Mouse (Mus musculus): ENCODE results near the gene Grasp.

Grasp gene

GRCm38 (mm10) chr15:101224006-101224906, at the start of gene Grasp:
Grasp (plus strand) TSS chr15:101224188.
- in situ Hi-C loops (cut with MboI), result no loop called here

- in situ Hi-C loops (cut with MboI), result no loop called here
Measured at GRCm38 (mm10) chr15:101174294-101175130, 49.5 kb upstream of the Grasp start.

GRCm38 (mm10) chr15:101175131-101175460, 48.9 kb upstream of the Grasp start:
- in situ Hi-C loops (cut with MboI), result no loop called here

- in situ Hi-C loops (cut with MboI), result no loop called here
Measured at GRCm38 (mm10) chr15:101175613-101176283, 48.2 kb upstream of the Grasp start.

GRCm38 (mm10) chr15:101176284-101176680, 47.7 kb upstream of the Grasp start:
- in situ Hi-C loops (cut with MboI), result no loop called here

- in situ Hi-C loops (cut with MboI), result no loop called here
Measured at GRCm38 (mm10) chr15:101176795-101177691, 46.9 kb upstream of the Grasp start.

- in situ Hi-C loops (cut with MboI), result no loop called here
Measured at GRCm38 (mm10) chr15:101180363-101181105, 43.5 kb upstream of the Grasp start.

GRCm38 (mm10) chr15:101181106-101181466, 42.9 kb upstream of the Grasp start:
- in situ Hi-C loops (cut with MboI), result no loop called here

- in situ Hi-C loops (cut with MboI), result no loop called here
Measured at GRCm38 (mm10) chr15:101181500-101181899, 42.5 kb upstream of the Grasp start.

- in situ Hi-C loops (cut with MboI), result no loop called here
Measured at GRCm38 (mm10) chr15:101182676-101183075, 41.3 kb upstream of the Grasp start.

GRCm38 (mm10) chr15:101184300-101184699, 39.7 kb upstream of the Grasp start:
- in situ Hi-C loops (cut with MboI), result no loop called here

GRCm38 (mm10) chr15:101185549-101185948, 38.4 kb upstream of the Grasp start:
- in situ Hi-C loops (cut with MboI), result no loop called here

- in situ Hi-C loops (cut with MboI), result no loop called here
Measured at GRCm38 (mm10) chr15:101187907-101188306, 36.1 kb upstream of the Grasp start.

- in situ Hi-C loops (cut with MboI), result no loop called here
Measured at GRCm38 (mm10) chr15:101189981-101190761, 33.8 kb upstream of the Grasp start.

- in situ Hi-C loops (cut with MboI), result no loop called here
Measured at GRCm38 (mm10) chr15:101190762-101191150, 33.2 kb upstream of the Grasp start.

GRCm38 (mm10) chr15:101191459-101192259, 32.3 kb upstream of the Grasp start:
- in situ Hi-C loops (cut with MboI), result no loop called here

- in situ Hi-C loops (cut with MboI), result no loop called here
Measured at GRCm38 (mm10) chr15:101192260-101192640, 31.7 kb upstream of the Grasp start.

- in situ Hi-C loops (cut with MboI), result no loop called here
Measured at GRCm38 (mm10) chr15:101192651-101193050, 31.3 kb upstream of the Grasp start.

GRCm38 (mm10) chr15:101193971-101194370, 30.0 kb upstream of the Grasp start:
- in situ Hi-C loops (cut with MboI), result no loop called here
